Mouse (Mus musculus): ENCODE measurements at regions not wholly inside any gene's neighbourhood (a gene's known extent, or its start where the extent isn't known, plus 50 kb on each side); places are given as distances from the start of the nearest gene placed in this dataset.

- Histone ChIP-seq H3K9ac (peak overlapping the region; percentile 7), H3K4me1 (peaks cover 68% of the 10 kb centered on the region), H3K4me2 (peak overlapping the region; percentile 54; the same call in 1 of the 2 replicates), H3K27me3 (replicated peaks) (no peaks in the 10 kb centered on the region), H3K27ac (peak overlapping the region; percentile 83), H3K4me3 (no peak overlapping the region), H3K9me3 (replicated peaks) (no peaks in the 10 kb centered on the region), H3K36me3 (no peaks in the 10 kb centered on the region; the same call in 1 of the 2 replicates)
- WGBS (ENCODE audit: insufficient replicate concordance), result 40% methylated on average over 5 of the region's 5 CpGs
- no peak for ATAC-seq
Measured at GRCm38 (mm10) chr15:62147343-62147953, 1224.6 kb upstream of the A1bg start.

GRCm38 (mm10) chr15:62145643-62146285 is 1223.0 kb upstream of the A1bg start:
- Histone ChIP-seq H3K36me3 (peaks cover 7% of the 10 kb centered on the region; the same call in 1 of the 2 replicates), H3K27ac (no peak overlapping the region; the same call in 1 of the 2 replicates), H3K4me3 (no peak overlapping the region), H3K4me2 (no peak overlapping the region), H3K27me3 (replicated peaks) (no peaks in the 10 kb centered on the region), H3K9ac (no peak overlapping the region), H3K9me3 (replicated peaks) (no peaks in the 10 kb centered on the region), H3K4me1 (peaks cover 67% of the 10 kb centered on the region)
- 74% methylated on average over 4 of the region's 4 CpGs for WGBS (ENCODE audit: insufficient replicate concordance)
- ATAC-seq, result no peak

GRCm38 (mm10) chr15:62144776-62145564 is 1222.2 kb upstream of the A1bg start:
- Histone ChIP-seq H3K27me3 (replicated peaks) (no peaks in the 10 kb centered on the region), H3K4me1 (peaks cover 65% of the 10 kb centered on the region), H3K9me3 (replicated peaks) (no peaks in the 10 kb centered on the region), H3K4me2 (no peak overlapping the region), H3K36me3 (peaks cover 11% of the 10 kb centered on the region; the same call in 1 of the 2 replicates), H3K4me3 (no peak overlapping the region), H3K27ac (no peak overlapping the region; the same call in 1 of the 2 replicates), H3K9ac (no peak overlapping the region)
- WGBS (ENCODE audit: insufficient replicate concordance), result 76% methylated on average over 10 of the region's 10 CpGs
- no peak for ATAC-seq

GRCm38 (mm10) chr15:62139859-62140258 is 1217.0 kb upstream of the A1bg start:
- Histone ChIP-seq H3K27me3 (replicated peaks) (no peaks in the 10 kb centered on the region), H3K27ac (peak overlapping the region; percentile 20; the same call in 1 of the 2 replicates), H3K4me1 (peaks cover 67% of the 10 kb centered on the region), H3K36me3 (peaks cover 17% of the 10 kb centered on the region; the same call in 1 of the 2 replicates), H3K4me2 (no peak overlapping the region), H3K4me3 (no peak overlapping the region), H3K9ac (no peak overlapping the region), H3K9me3 (replicated peaks) (no peaks in the 10 kb centered on the region)
- no peak for ATAC-seq
- WGBS (ENCODE audit: insufficient replicate concordance), result 70% methylated on average over 4 of the region's 4 CpGs

- peaks cover 74% of the 10 kb centered on the region for H3K4me1 ChIP-seq
- no peak overlapping the region for H3K4me3 ChIP-seq
- H3K27me3 ChIP-seq (replicated peaks), result no peaks in the 10 kb centered on the region
- 64% methylated on average over 5 of the region's 5 CpGs for WGBS (ENCODE audit: insufficient replicate concordance)
- ATAC-seq, result no peak
- peak overlapping the region; percentile 49 for H3K27ac ChIP-seq
- H3K36me3 ChIP-seq, result peaks cover 17% of the 10 kb centered on the region; the same call in 1 of the 2 replicates
- no peaks in the 10 kb centered on the region for H3K9me3 ChIP-seq (replicated peaks)
- no peak overlapping the region for H3K9ac ChIP-seq
- H3K4me2 ChIP-seq, result no peak overlapping the region
Measured at GRCm38 (mm10) chr15:62139192-62139591, 1216.4 kb upstream of the A1bg start.

- H3K27ac ChIP-seq, result 0 out of 2 replicates have a peak overlapping the region, but pooled peaks have one; percentile 49
- WGBS (ENCODE audit: insufficient replicate concordance), result 76% methylated on average over 6 of the region's 6 CpGs
- peaks cover 79% of the 10 kb centered on the region for H3K4me1 ChIP-seq
- no peak overlapping the region for H3K4me3 ChIP-seq
- no peak for ATAC-seq
- no peak overlapping the region for H3K4me2 ChIP-seq
- H3K9ac ChIP-seq, result no peak overlapping the region
- no peaks in the 10 kb centered on the region for H3K27me3 ChIP-seq (replicated peaks)
- no peaks in the 10 kb centered on the region for H3K9me3 ChIP-seq (replicated peaks)
- peaks cover 17% of the 10 kb centered on the region; the same call in 1 of the 2 replicates for H3K36me3 ChIP-seq
Measured at GRCm38 (mm10) chr15:62138701-62139100, 1215.9 kb upstream of the A1bg start.

- peaks cover 15% of the 10 kb centered on the region; the same call in 1 of the 2 replicates for H3K36me3 ChIP-seq
- H3K27me3 ChIP-seq (replicated peaks), result no peaks in the 10 kb centered on the region
- H3K27ac ChIP-seq, result no peak overlapping the region
- no peak overlapping the region for H3K9ac ChIP-seq
- no peak overlapping the region for H3K4me3 ChIP-seq
- ATAC-seq, result peak; percentile 55
- no peak overlapping the region for H3K4me2 ChIP-seq
- H3K4me1 ChIP-seq, result peaks cover 91% of the 10 kb centered on the region
- no peaks in the 10 kb centered on the region for H3K9me3 ChIP-seq (replicated peaks)
- 69% methylated on average over 14 of the region's 14 CpGs for WGBS (ENCODE audit: insufficient replicate concordance)
Measured at GRCm38 (mm10) chr15:62136932-62137594, 1214.3 kb upstream of the A1bg start.

- Histone ChIP-seq H3K27me3 (replicated peaks) (no peaks in the 10 kb centered on the region), H3K27ac (peak overlapping the region; percentile 57), H3K4me2 (no peak overlapping the region), H3K9ac (no peak overlapping the region), H3K4me1 (peaks cover 92% of the 10 kb centered on the region), H3K4me3 (no peak overlapping the region), H3K36me3 (peaks cover 5% of the 10 kb centered on the region; the same call in 1 of the 2 replicates), H3K9me3 (replicated peaks) (no peaks in the 10 kb centered on the region)
- WGBS (ENCODE audit: insufficient replicate concordance), result 61% methylated on average over 8 of the region's 8 CpGs
- ATAC-seq, result no peak
Measured at GRCm38 (mm10) chr15:62134835-62135234, 1212.0 kb upstream of the A1bg start.

- peak overlapping the region; percentile 12; the same call in 1 of the 2 replicates for H3K9ac ChIP-seq
- no peaks in the 10 kb centered on the region for H3K9me3 ChIP-seq (replicated peaks)
- H3K36me3 ChIP-seq, result 0 out of 2 replicates have a peak, but pooled peaks cover 4% of the 10 kb centered on the region
- H3K4me1 ChIP-seq, result peaks cover 93% of the 10 kb centered on the region
- no peaks in the 10 kb centered on the region for H3K27me3 ChIP-seq (replicated peaks)
- H3K4me3 ChIP-seq, result no peak overlapping the region
- 0 out of 2 replicates have a peak overlapping the region, but pooled peaks have one; percentile 3 for H3K4me2 ChIP-seq
- WGBS (ENCODE audit: insufficient replicate concordance), result 47% methylated on average over 4 of the region's 4 CpGs
- peak; percentile 79 for ATAC-seq
- H3K27ac ChIP-seq, result peak overlapping the region; percentile 57
Measured at GRCm38 (mm10) chr15:62134308-62134707, 1211.5 kb upstream of the A1bg start.

GRCm38 (mm10) chr15:62132895-62133294 is 1210.1 kb upstream of the A1bg start:
- Histone ChIP-seq H3K27me3 (replicated peaks) (no peaks in the 10 kb centered on the region), H3K27ac (peak overlapping the region; percentile 43; the same call in 1 of the 2 replicates), H3K9me3 (replicated peaks) (no peaks in the 10 kb centered on the region), H3K4me1 (peaks cover 98% of the 10 kb centered on the region), H3K36me3 (0 out of 2 replicates have a peak, but pooled peaks cover 4% of the 10 kb centered on the region), H3K4me2 (no peak overlapping the region), H3K4me3 (no peak overlapping the region), H3K9ac (no peak overlapping the region)
- 50% methylated on average over 2 of the region's 2 CpGs for WGBS (ENCODE audit: insufficient replicate concordance)
- ATAC-seq, result no peak

GRCm38 (mm10) chr15:62131686-62132085 is 1208.9 kb upstream of the A1bg start:
- H3K9me3 ChIP-seq (replicated peaks), result no peaks in the 10 kb centered on the region
- H3K4me3 ChIP-seq, result no peak overlapping the region
- H3K36me3 ChIP-seq, result 0 out of 2 replicates have a peak, but pooled peaks cover 4% of the 10 kb centered on the region
- no peak overlapping the region for H3K4me2 ChIP-seq
- no peak overlapping the region for H3K9ac ChIP-seq
- no peaks in the 10 kb centered on the region for H3K27me3 ChIP-seq (replicated peaks)
- H3K4me1 ChIP-seq, result peaks cover 98% of the 10 kb centered on the region
- 79% methylated on average over 3 of the region's 3 CpGs for WGBS (ENCODE audit: insufficient replicate concordance)
- peak overlapping the region; percentile 36 for H3K27ac ChIP-seq
- ATAC-seq, result no peak

Measured in liver, embryonic 12.5 days (tissue).